Mouse (Mus musculus) cerebellum, adult 18-20 months (tissue): ENCODE results near the gene Filip1.
A peak's percentile ranks its signal among the peaks of the same experiment; 100 is the strongest.
"Not testable (repeated sequence)": the region's sequence is repeated elsewhere in the genome, so short reads cannot be mapped to it uniquely, and the experiment has no call there.

Experiments
- DNase-seq, 2 experiments: peaks; one replicate each; pipeline ENCODE4 v3.0.0; 2021

The Filip1 gene

GRCm38 (mm10) chr9:80012751-80013150 is at the start of gene Filip1:
TSS of gene Filip1 (minus strand) at chr9:80012851.
- no peak for DNase-seq

GRCm38 (mm10) chr9:80057690-80058089 is 45.0 kb upstream of the Filip1 start:
- no peak for DNase-seq

DNA sequence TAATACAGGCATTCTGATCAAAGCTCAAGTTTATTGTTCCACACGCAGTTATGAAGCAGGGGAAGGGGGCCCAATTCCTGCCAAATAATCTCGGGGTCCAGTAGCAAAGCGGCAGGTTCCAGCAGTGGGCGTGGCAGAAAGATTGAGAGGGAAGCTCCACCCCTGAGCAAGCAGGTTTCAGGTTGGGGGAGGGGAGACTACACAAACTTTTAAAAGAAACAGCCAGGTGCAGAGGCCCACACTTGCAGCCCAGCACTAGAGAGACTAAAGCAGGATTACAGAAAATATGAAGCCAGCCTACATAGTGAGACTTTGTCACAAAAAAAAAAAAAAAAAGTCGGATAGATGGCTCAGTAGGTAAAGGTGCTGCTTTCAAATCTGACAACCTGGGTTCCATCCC is 40.3 kb upstream of the Filip1 start:
- no peak for DNase-seq

- DNase-seq: not testable (repeated sequence)
Observed at GRCm38 (mm10) chr9:80049271-80049670, 36.6 kb upstream of the Filip1 start.

- not testable (repeated sequence) for DNase-seq
Observed at GRCm38 (mm10) chr9:80044301-80044700, 31.6 kb upstream of the Filip1 start.

GRCm38 (mm10) chr9:80039296-80039815 is 26.7 kb upstream of the Filip1 start:
- no peak for DNase-seq

- DNase-seq: no peak
Observed at GRCm38 (mm10) chr9:80037997-80038383, 25.3 kb upstream of the Filip1 start.

GRCm38 (mm10) chr9:80037262-80037996 is 24.8 kb upstream of the Filip1 start:
- no peak for DNase-seq

- no peak for DNase-seq
Observed at GRCm38 (mm10) chr9:80026581-80027021, 13.9 kb upstream of the Filip1 start.

DNA sequence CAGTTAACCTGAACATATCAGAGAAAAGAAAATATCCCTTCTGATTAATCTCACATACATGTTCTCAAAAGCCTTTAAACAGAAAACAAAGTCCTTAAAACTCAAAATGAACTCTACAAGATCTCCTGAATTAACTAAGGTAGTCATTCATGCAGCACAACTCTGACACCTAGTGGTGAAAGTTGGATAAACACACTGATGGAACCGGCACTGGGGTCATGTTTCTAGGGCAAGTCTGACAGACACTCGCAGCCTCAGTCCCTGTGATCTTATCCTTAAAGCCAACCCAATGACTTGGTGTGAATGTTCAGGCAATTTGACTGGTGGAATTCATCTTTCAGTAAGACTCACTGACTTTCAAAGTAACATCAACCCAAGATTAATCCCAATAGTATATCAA is 13.4 kb upstream of the Filip1 start:
- peak; percentile 27 to 44 for DNase-seq

GRCm38 (mm10) chr9:80025347-80025746 is 12.7 kb upstream of the Filip1 start:
- DNase-seq: not testable (repeated sequence)

GRCm38 (mm10) chr9:80022821-80023220 is 10.2 kb upstream of the Filip1 start:
- no peak for DNase-seq

GRCm38 (mm10) chr9:80021648-80022047 is 9.0 kb upstream of the Filip1 start:
- DNase-seq: no peak

GRCm38 (mm10) chr9:80020429-80020828 is 7.8 kb upstream of the Filip1 start:
- no peak for DNase-seq

DNA sequence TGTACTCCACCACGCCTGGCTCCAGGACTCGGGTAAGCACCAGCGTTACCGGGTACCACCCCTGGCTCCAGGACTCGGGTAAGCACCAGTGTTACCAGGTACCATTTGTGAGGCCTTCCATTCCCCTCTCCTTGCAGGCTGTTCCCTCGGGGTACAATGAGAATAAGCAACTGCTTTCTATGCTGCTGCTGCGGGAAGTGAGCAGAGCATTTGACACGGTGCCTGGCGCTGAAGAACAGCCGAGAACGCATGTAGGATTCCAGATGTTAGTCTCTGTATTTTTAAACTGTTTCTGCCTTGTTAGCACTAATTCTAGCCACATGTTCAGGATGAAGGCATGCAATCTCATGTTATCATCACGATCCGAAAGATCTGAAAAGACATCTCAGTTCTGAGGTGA is 635 bp downstream of the Filip1 start:
- DNase-seq: no peak

DNA sequence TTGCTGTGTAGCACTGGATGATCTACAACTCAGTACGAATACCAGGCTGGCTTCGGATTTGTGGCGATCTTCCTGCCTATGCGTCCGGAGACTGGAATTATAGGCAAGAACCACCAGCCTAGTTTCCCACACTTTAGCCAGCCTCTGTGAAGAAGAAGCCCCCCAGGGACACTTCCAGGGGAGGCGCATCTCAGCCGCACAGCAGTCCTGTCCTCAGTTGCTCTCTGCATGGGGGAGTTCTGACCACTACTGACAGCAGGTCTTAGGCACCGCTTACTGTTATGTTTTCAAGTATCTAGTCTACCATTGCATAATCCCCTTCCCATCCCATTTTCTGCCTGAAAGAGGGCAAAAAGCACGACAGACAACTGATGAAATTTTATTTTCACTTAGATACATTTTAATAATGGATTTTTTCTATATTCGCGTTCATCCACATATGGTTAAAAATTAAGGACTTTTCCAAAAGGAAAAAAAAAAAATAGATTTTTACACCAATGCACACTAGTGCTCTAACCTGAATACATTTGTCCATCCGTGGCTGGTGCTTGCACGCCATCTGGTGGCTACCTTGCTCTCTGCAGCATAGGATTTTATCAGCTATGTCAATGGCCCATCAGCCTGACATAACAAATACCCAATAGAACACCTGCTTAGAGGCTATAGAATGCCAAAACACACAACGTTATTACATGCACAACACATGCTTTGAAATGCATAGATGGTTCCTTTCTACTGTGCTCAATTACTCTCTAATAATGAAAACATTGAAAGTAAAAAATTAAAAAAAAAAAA is 10.1 kb downstream of the Filip1 start:
- DNase-seq: peak; percentile 58 to 66

- no peak for DNase-seq
Observed at GRCm38 (mm10) chr9:79997282-79997681, 15.4 kb downstream of the Filip1 start.

- DNase-seq: no peak
Observed at GRCm38 (mm10) chr9:79994296-79994695, 18.4 kb downstream of the Filip1 start.

DNA sequence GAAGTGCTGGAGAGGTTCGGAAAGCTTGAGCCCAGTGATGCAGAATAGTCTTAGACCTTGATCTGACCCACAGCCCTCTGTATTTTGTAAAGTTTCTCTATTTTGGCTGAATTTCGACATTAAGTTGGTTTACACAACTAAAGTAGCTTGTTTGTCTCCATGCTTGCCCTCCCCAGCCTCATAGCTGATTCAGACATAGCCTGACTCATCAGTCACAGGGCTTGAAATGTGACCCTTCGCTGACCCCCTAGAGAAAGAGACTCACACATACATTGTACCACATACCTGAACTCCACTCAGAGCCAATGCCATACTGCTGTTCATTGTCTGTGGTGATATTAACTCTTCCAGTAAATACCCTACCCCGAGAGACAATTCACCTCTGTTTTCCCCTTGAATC is 19.6 kb downstream of the Filip1 start:
- DNase-seq: no peak

GRCm38 (mm10) chr9:79990456-79991017 is 22.1 kb downstream of the Filip1 start:
- no peak for DNase-seq

GRCm38 (mm10) chr9:79989703-79990102 is 22.9 kb downstream of the Filip1 start:
- DNase-seq: no peak

DNA sequence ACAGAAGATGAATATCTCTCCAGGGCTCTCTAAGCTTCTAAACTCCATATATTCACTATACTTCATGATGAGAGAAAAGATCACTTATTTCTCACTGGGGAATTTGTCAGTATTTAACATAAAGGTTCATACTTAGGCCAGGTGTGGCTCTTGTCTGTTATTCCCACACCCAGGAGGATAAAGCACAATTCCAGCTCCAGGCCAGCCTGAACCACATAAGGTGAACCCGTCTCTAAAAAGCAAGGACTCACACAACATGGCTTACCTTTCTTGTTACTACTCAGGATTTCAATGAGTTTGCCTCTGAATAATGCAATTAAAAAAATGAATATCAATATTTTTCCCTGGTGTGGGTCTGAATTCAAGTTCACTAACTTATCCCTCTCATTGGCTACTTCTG is 23.6 kb downstream of the Filip1 start:
- no peak for DNase-seq

- no peak for DNase-seq
Observed at GRCm38 (mm10) chr9:79983244-79983643, 29.4 kb downstream of the Filip1 start.

GRCm38 (mm10) chr9:79979274-79979673 is 33.4 kb downstream of the Filip1 start:
- no peak for DNase-seq
